9 mouse cellular contexts compared by ENCODE assay signal in the genomic region with DNA sequence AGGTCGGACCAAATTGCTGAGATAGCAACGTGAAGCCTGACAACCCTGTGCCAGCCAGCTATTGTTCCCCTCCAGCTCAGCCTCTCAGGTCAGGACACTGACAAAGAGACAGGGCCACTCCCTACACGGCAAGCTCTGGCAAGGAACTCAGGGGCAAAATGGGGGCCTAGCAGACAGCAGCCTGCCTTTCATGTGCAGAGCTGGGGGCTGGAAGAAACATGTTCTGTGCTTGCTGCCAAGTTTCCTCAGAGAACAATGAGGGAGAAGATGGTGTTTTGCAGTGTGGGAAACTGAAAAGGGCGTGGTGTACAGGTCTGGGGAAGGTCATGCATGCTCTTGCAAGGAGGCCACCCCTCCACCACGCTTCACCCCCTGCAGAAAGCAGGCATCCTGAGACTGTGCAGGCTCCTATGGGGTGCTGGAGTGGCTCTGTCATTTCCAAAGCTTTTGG.
A peak's percentile ranks its signal among the peaks of the same experiment; 100 is the strongest.
DNase-seq lines count a peak whose midpoint lies in the region; ATAC-seq and TF ChIP-seq lines count a peak whose summit lies in the region.
"Had no signal": no experiment of that assay in that cellular context is flagged by ENCODE, and none has a peak within 500 bp of the region (broad histone marks: within the 10 kb centered on the region; RNA-seq: fewer than 3 reads in every experiment).

No protein-coding gene starts in this region.

- TF ChIP-seq CTCF in heart, adult 2 months (IDR thresholded peaks at IDR 0.05) = no peak

- no peak for ATAC-seq in hindbrain, embryonic 11.5 days (ENCODE audit: low FRiP score)
- 0 out of 2 replicates have a peak, but pooled peaks have one; percentile 23 for ATAC-seq in limb, embryonic 12.5 days (ENCODE audit: insufficient number of reproducible peaks, insufficient read depth, low FRiP score, low TSS enrichment, low read depth)

- DNase-seq in hindbrain, embryonic 10.5 days (ENCODE audit: low spot score) = no peak
- DNase-seq in hindbrain, embryonic 11.5 days (ENCODE audit: low spot score) = no peak
- peak; percentile 13 for DNase-seq in R1 (ENCODE audit: low read depth, low spot score)
- DNase-seq in heart, adult 2 months = peak; percentile 58 to 68
- DNase-seq in thymus, postnatal 4 days = no peak
- no peak for DNase-seq in adrenal gland, postnatal 25 days
- no peak for DNase-seq in adrenal gland, adult 8-10 months
- DNase-seq: gastrocnemius, postnatal 36 days had no signal

- H3K27ac ChIP-seq in hindbrain, embryonic 10.5 days = peak overlapping the region; percentile 66
- no peak overlapping the region for H3K27ac ChIP-seq in hindbrain, embryonic 11.5 days (ENCODE audit: low read depth, low read length)
- H3K27ac ChIP-seq in heart, adult 2 months = peak overlapping the region; percentile 76
- no peak overlapping the region for H3K27ac ChIP-seq in limb, embryonic 12.5 days

- no peak overlapping the region for H3K9ac ChIP-seq in hindbrain, embryonic 11.5 days (ENCODE audit: low read depth, low read length)
- H3K9ac ChIP-seq in heart, adult 2 months (ENCODE audit: low read depth, low read length) = no peak overlapping the region
- H3K9ac ChIP-seq in limb, embryonic 12.5 days (replicated peaks) = no peak overlapping the region

- 36% methylated on average over 5 of the region's 5 CpGs for WGBS in hindbrain, embryonic 10.5 days
- 38% methylated on average over 5 of the region's 5 CpGs for WGBS in hindbrain, embryonic 11.5 days
- 24% methylated on average over 5 of the region's 5 CpGs for WGBS in heart, adult 2 months
- WGBS in limb, embryonic 12.5 days = 48% methylated on average over 5 of the region's 5 CpGs

- peaks cover 29% of the 10 kb centered on the region for H3K4me1 ChIP-seq in hindbrain, embryonic 10.5 days (replicated peaks)
- H3K4me1 ChIP-seq in hindbrain, embryonic 11.5 days (replicated peaks; ENCODE audit: control insufficient read depth, insufficient read depth, low read length) = 0 out of 2 replicates have a peak, but pooled peaks cover 5% of the 10 kb centered on the region
- peaks cover 11% of the 10 kb centered on the region for H3K4me1 ChIP-seq in heart, adult 2 months (ENCODE audit: control insufficient read depth, insufficient read depth, low read length)
- peaks cover 19% of the 10 kb centered on the region for H3K4me1 ChIP-seq in limb, embryonic 12.5 days (replicated peaks)

- intact Hi-C loops in heart, adult 2 months (cut with DNase I) = loop anchor here (5.0 kb wide), 1 partner anchor 166 kb away; no protein-coding TSS in a partner anchor

- no peak for TF ChIP-seq POLR2A in heart, adult 2 months (IDR thresholded peaks at IDR 0.05; ENCODE audit: insufficient read depth, low read depth, low read length)

- peaks cover 6% of the 10 kb centered on the region; the same call in 1 of the 2 replicates for H3K27me3 ChIP-seq in hindbrain, embryonic 10.5 days (ENCODE audit: insufficient read depth, poor library complexity, severe bottlenecking)
- no peaks in the 10 kb centered on the region for H3K27me3 ChIP-seq in hindbrain, embryonic 11.5 days (ENCODE audit: control insufficient read depth, insufficient read depth, low read length)
- H3K27me3 ChIP-seq in heart, adult 2 months (ENCODE audit: control insufficient read depth, insufficient read depth, low read length) = no peaks in the 10 kb centered on the region
- H3K27me3 ChIP-seq in limb, embryonic 12.5 days = no peaks in the 10 kb centered on the region

- TF ChIP-seq EP300 in heart, adult 2 months (IDR thresholded peaks at IDR 0.05; ENCODE audit: insufficient read depth, low read depth, low read length) = peak; percentile 82; the same call in 1 of the 2 replicates

- no peak overlapping the region for H3K4me3 ChIP-seq in hindbrain, embryonic 10.5 days
- H3K4me3 ChIP-seq in hindbrain, embryonic 11.5 days (ENCODE audit: low read depth, low read length) = no peak overlapping the region
- H3K4me3 ChIP-seq in heart, adult 2 months = no peak overlapping the region
- no peak overlapping the region for H3K4me3 ChIP-seq in limb, embryonic 12.5 days (replicated peaks)

- H3K36me3 ChIP-seq in hindbrain, embryonic 10.5 days = no peaks in the 10 kb centered on the region
- no peaks in the 10 kb centered on the region for H3K36me3 ChIP-seq in hindbrain, embryonic 11.5 days (ENCODE audit: control insufficient read depth, insufficient read depth, low read length)
- peaks cover 2% of the 10 kb centered on the region; the same call in 1 of the 2 replicates for H3K36me3 ChIP-seq in heart, adult 2 months (ENCODE audit: control insufficient read depth, insufficient read depth, low read length)
- H3K36me3 ChIP-seq in limb, embryonic 12.5 days = no peaks in the 10 kb centered on the region

- H3K9me3 ChIP-seq in hindbrain, embryonic 10.5 days = 0 out of 2 replicates have a peak, but pooled peaks cover 4% of the 10 kb centered on the region
- H3K9me3 ChIP-seq in hindbrain, embryonic 11.5 days (ENCODE audit: control insufficient read depth, low read length) = no peaks in the 10 kb centered on the region
- peaks cover 4% of the 10 kb centered on the region; the same call in 1 of the 2 replicates for H3K9me3 ChIP-seq in limb, embryonic 12.5 days

- H3K79me2 ChIP-seq in heart, adult 2 months (replicated peaks; ENCODE audit: control insufficient read depth, insufficient read depth, low read length) = no peaks in the 10 kb centered on the region

- no peak overlapping the region for H3K4me2 ChIP-seq in hindbrain, embryonic 11.5 days (replicated peaks; ENCODE audit: low read depth, low read length)
- no peak overlapping the region for H3K4me2 ChIP-seq in limb, embryonic 12.5 days

Comparison
In these comparisons a context has a peak if more than half of its experiments do, and no peak if none do; other contexts are left out.
1. H3K27ac ChIP-seq: peak in hindbrain, embryonic 10.5 days (single experiment) and heart, adult 2 months (single experiment); none in hindbrain, embryonic 11.5 days (single experiment) and limb, embryonic 12.5 days (single experiment).
2. DNase-seq: peak in R1 (single experiment) and heart, adult 2 months (2 of 2); none in hindbrain, embryonic 10.5 days (single experiment), hindbrain, embryonic 11.5 days (single experiment), thymus, postnatal 4 days (single experiment), adrenal gland, postnatal 25 days (single experiment) and adrenal gland, adult 8-10 months (single experiment).